Mouse (Mus musculus) frontal cortex, postnatal 14 days (tissue): ENCODE measurements around the gene Wdr49.
"Not testable (repeated sequence)": the region's sequence is repeated elsewhere in the genome, so short reads cannot be mapped to it uniquely, and the experiment has no call there.

ENCODE experiments used
- DNase-seq, 2 experiments: peaks; one replicate each; pipeline ENCODE4 v3.0.0; 2022; ENCODE audit warnings: low spot score in 2 of 2

The Wdr49 gene

GRCm38 (mm10) chr3:75301072-75301471 is 180.9 kb downstream of the Wdr49 start:
- no peak for DNase-seq

DNA sequence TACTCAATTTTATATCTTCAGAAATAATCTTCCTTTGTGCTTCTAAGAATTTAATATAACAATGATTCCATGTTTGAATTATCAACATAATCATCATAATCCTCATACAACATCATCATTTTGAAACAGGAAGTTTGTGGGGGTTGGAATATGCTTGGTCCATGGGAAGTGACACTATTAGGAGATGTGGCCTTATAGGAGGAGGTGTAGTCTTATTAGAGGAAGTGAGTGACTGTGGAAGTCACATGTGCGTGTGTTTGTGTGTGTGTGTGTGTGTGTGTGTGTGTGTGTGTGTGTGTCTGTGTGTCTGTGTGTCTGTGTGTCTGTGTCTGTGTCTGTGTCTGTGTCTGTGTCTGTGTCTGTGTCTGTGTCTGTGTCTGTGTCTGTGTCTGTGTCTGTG is 182.5 kb downstream of the Wdr49 start:
- not testable (repeated sequence) for DNase-seq

DNA sequence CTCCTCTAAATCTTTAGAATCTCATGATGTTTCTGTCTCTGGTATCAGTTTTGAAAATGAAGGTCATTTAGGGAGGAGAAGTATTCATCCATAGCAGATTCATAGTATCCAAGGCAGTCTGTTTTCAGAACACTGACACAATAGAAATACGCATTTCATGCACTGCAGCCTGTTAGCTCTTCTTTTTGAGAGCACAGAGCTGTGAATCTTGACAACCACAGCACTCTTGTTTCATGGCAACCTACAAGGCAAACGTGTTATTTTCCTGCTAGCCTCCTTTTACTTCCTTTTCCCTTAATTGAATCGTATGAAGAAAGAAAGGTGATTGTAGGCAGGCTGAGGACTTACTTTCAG is 184.2 kb downstream of the Wdr49 start:
- no peak for DNase-seq

GRCm38 (mm10) chr3:75297026-75297757 is 184.8 kb downstream of the Wdr49 start:
- no peak for DNase-seq

DNA sequence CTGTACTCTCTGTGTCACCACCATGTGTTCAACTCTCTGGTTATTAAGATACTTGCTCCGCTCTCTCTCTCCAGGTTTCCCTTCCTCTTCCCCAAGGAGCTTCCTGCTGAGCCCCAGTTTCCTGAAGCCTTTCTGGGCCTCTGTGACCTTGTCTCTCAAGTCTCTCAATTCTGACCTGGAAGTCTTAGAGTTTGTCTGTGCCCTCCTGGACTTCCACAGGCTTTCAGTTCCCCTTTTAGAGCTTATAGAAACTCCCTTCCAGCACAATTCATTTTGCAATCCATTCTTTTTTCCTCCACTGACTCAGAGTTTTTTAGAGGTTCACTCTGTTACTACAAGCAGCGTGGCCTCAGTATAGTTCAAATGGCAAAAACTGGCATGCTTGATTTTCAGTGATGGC is 188.7 kb downstream of the Wdr49 start:
- DNase-seq = no peak

DNA sequence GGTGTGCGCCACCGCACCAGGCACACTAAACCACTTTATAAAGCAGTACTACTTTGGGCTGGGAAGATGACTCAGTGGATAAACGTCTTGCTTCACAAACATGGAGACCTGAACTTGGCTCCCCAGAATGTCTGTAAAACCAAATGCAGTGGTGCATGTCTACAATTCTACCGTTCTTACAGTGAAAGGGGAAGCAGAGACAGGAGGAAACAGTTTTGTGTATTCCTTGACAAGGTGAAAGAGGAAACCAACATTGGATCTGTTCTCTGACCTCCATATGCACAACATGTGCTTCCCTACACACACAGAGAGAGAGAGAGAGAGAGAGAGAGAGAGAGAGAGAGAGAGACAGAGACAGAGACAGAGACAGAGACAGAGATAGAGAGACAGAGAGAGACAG is 204.5 kb downstream of the Wdr49 start:
- no peak for DNase-seq

DNA sequence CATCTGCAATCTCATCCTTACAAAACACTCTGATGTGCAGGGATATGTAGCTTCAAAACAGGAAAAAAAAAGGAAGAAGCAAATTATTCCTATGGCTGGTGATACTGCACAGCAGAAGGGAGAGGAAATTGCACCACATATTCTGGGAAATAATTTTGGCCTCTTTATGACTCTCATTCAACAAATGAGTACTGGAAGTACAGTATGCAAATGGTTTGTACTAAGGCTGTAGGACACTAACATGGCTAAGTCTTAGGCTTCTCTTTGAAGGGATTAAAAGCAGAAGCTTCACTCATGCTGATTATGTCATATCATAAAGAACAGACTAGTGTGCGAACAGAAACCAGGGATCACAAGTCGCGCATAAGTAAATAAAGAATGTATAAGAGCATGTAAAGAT is 205.4 kb downstream of the Wdr49 start:
- no peak for DNase-seq

DNA sequence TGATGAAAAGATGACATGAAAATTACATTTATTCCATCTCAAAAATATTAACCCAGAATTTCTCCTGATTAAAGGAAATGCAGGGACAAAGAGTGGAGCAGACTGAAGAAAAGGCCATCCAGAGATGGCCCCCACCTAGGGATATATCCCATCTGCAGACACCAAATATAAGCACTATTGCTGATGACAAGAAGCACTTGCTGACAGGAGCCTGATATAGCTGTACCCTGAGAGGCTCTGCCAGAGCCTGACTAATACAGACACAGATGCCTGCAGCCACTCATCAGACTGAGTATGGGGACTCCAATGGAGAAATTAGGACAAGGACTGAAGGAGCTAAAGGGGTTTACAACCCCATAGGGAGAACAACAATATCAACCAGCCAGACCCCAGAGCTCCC is 206.8 kb downstream of the Wdr49 start:
- no peak for DNase-seq

- DNase-seq = no peak
Observed at GRCm38 (mm10) chr3:75269978-75270377, 212.0 kb downstream of the Wdr49 start, which contains the start of gene Serpini2. TSS of gene Serpini2 (minus strand) at chr3:75270078.

GRCm38 (mm10) chr3:75259356-75259755 is 222.6 kb downstream of the Wdr49 start:
- no peak for DNase-seq
